Mouse (Mus musculus) brown adipose tissue, adult 24 weeks (tissue): ENCODE data around the gene Fkbp5. TPM values are rescaled to one million over a fixed set of nuclear protein-coding genes. Genes with fewer than 3 reads are reported as not detected.

Experiments
- H3K27ac ChIP-seq: fragments of 200-500 bp; replicated peaks from 2 replicates; pipeline ENCODE4 v1.5.1; 2012; ENCODE audit warnings: low read depth, mild to moderate bottlenecking, low read length
- H3K4me1 ChIP-seq: fragments of 200-500 bp; 2 replicates; pipeline ENCODE4 v1.6.1; 2012; ENCODE audit warnings: low read length, mixed read lengths; ENCODE audit not compliant: control insufficient read depth, insufficient read depth, insufficient read length
- H3K4me3 ChIP-seq: fragments of 200-500 bp; 2 replicates; pipeline ENCODE4 v1.5.1; 2012; ENCODE audit warnings: low read depth, mild to moderate bottlenecking, low read length, moderate library complexity; ENCODE audit not compliant: insufficient read depth
- polyA plus RNA-seq: library from polyadenylated mRNA; stranded (reverse); fragments of >200 nt; gene quantifications from 2 replicates; pipeline ENCODE4 v1.2.4, GENCODE M21; 2012; ENCODE audit not compliant: missing spikeins, insufficient read depth, insufficient read length

Gene Fkbp5
- polyA plus RNA-seq, 1 experiment: 3.9 TPM

- no peak overlapping the region for H3K4me3 ChIP-seq
- H3K27ac ChIP-seq: no peak overlapping the region
- H3K4me1 ChIP-seq: no peaks in the 10 kb centered on the region
Measured at GRCm38 (mm10) chr17:28472696-28473095, 44.6 kb downstream of the Fkbp5 start.

GRCm38 (mm10) chr17:28470876-28471275 lies 46.5 kb downstream of the Fkbp5 start:
- H3K27ac ChIP-seq: no peak overlapping the region
- H3K4me1 ChIP-seq: no peaks in the 10 kb centered on the region
- no peak overlapping the region for H3K4me3 ChIP-seq

GRCm38 (mm10) chr17:28467749-28468148 lies 49.6 kb downstream of the Fkbp5 start:
- Histone ChIP-seq H3K4me3 (peak overlapping the region; percentile 55), H3K27ac (0 out of 2 replicates have a peak overlapping the region, but pooled peaks have one; percentile 39), H3K4me1 (peaks cover 11% of the 10 kb centered on the region; the same call in 1 of the 2 replicates)

GRCm38 (mm10) chr17:28465968-28466367 lies 51.4 kb downstream of the Fkbp5 start:
- no peak overlapping the region for H3K4me3 ChIP-seq
- peaks cover 11% of the 10 kb centered on the region; the same call in 1 of the 2 replicates for H3K4me1 ChIP-seq
- no peak overlapping the region for H3K27ac ChIP-seq

GRCm38 (mm10) chr17:28463701-28464443 lies 53.5 kb downstream of the Fkbp5 start:
- 0 out of 2 replicates have a peak overlapping the region, but pooled peaks have one; percentile 10 for H3K27ac ChIP-seq
- H3K4me1 ChIP-seq: peaks cover 11% of the 10 kb centered on the region; the same call in 1 of the 2 replicates

GRCm38 (mm10) chr17:28460388-28460787 lies 56.9 kb downstream of the Fkbp5 start:
- no peak overlapping the region for H3K4me3 ChIP-seq
- peaks cover 11% of the 10 kb centered on the region; the same call in 1 of the 2 replicates for H3K4me1 ChIP-seq
- no peak overlapping the region for H3K27ac ChIP-seq

More at GRCm38 (mm10) chr17:28463701-28464443, 53.5 kb downstream of the Fkbp5 start:
- no peak overlapping the region for H3K4me3 ChIP-seq

GRCm38 (mm10) chr17:28455098-28455497 lies 62.2 kb downstream of the Fkbp5 start:
- Histone ChIP-seq H3K4me3 (no peak overlapping the region), H3K4me1 (no peaks in the 10 kb centered on the region), H3K27ac (no peak overlapping the region)

DNA sequence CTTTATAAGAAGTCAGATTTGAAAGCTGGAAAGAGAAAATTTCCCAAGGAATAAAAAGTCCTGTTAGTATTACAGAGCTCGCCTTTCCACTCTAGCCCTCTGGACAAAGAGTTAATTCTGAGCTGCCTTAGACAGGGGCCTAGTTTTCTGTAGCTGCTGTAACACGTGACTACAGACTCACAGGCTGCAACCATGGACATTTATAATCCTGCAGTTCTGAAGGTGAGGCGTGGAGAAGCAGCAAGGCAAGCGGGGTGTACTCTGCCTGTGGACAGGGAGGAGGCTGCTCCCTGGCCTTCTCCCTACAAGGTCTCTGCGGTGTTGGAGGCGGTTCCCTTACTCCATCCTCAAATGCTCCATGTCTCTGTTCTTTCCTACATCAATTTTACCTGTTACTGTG lies 64.4 kb downstream of the Fkbp5 start:
- Histone ChIP-seq H3K4me1 (no peaks in the 10 kb centered on the region), H3K27ac (no peak overlapping the region), H3K4me3 (no peak overlapping the region)

DNA sequence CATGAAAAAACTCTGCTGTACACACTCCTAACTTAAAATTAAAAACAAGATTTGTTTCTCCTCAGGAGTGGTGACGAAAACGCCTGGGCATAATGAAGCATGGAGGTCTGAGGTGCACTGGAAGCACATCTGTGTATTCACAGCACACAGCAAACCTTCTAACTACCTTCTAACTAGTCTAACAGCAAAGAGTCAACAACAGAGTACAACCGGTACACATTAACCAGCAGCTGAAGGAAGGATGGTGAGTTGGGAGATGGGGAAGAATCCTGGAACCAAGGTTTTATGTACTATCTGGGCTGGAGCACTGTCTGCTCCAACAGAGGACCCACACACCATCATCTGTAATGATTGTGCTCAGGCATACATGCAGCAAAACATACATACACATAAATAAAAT lies 65.4 kb downstream of the Fkbp5 start:
- H3K4me1 ChIP-seq: no peaks in the 10 kb centered on the region; the same call in 1 of the 2 replicates
- H3K27ac ChIP-seq: no peak overlapping the region
- H3K4me3 ChIP-seq: no peak overlapping the region

GRCm38 (mm10) chr17:28451487-28451886 lies 65.8 kb downstream of the Fkbp5 start:
- no peak overlapping the region for H3K4me3 ChIP-seq
- H3K27ac ChIP-seq: no peak overlapping the region
- H3K4me1 ChIP-seq: peaks cover 3% of the 10 kb centered on the region; the same call in 1 of the 2 replicates

GRCm38 (mm10) chr17:28448225-28448624 lies 69.1 kb downstream of the Fkbp5 start:
- Histone ChIP-seq H3K27ac (no peak overlapping the region), H3K4me1 (peaks cover 4% of the 10 kb centered on the region; the same call in 1 of the 2 replicates), H3K4me3 (no peak overlapping the region)

DNA sequence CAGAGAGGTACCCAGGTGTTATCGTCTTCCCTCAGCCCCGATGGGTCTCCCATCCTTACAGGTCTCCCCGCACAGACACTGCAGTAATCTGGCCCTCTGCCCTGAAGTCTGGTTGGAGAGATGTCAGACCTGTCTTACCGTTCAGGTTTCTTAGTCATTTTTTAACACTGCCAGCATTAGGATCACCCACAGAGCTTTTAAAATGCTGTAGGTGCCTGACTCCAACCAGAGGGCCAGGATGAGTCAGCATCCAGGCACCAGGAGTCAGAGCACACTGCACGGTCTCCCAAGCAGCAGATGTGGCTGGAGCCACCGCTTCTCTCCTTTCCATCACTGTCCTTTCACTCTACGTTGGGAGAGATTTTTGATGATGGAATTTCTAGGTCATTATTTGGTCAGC lies 69.5 kb downstream of the Fkbp5 start:
- no peak overlapping the region for H3K27ac ChIP-seq
- H3K4me3 ChIP-seq: no peak overlapping the region
- peaks cover 4% of the 10 kb centered on the region; the same call in 1 of the 2 replicates for H3K4me1 ChIP-seq

GRCm38 (mm10) chr17:28446820-28447168 lies 70.5 kb downstream of the Fkbp5 start:
- Histone ChIP-seq H3K4me1 (peaks cover 4% of the 10 kb centered on the region; the same call in 1 of the 2 replicates), H3K27ac (0 out of 2 replicates have a peak overlapping the region, but pooled peaks have one; percentile 50), H3K4me3 (no peak overlapping the region)

GRCm38 (mm10) chr17:28445886-28446819 lies 71.2 kb downstream of the Fkbp5 start:
- Histone ChIP-seq H3K4me3 (no peak overlapping the region), H3K27ac (0 out of 2 replicates have a peak overlapping the region, but pooled peaks have one; percentile 50), H3K4me1 (peaks cover 4% of the 10 kb centered on the region; the same call in 1 of the 2 replicates)

- Histone ChIP-seq H3K4me1 (peaks cover 4% of the 10 kb centered on the region; the same call in 1 of the 2 replicates), H3K27ac (no peak overlapping the region), H3K4me3 (no peak overlapping the region)
Measured at GRCm38 (mm10) chr17:28442661-28443060, 74.7 kb downstream of the Fkbp5 start.
